8 mouse cellular contexts compared by ENCODE assay signal in genomic region chr11:80141825-80142521, GRCm38 (mm10). TPM values are rescaled to one million over a fixed set of nuclear protein-coding genes. Genes with fewer than 3 reads are reported as not detected.
DNase-seq lines count a peak whose midpoint lies in the region; ATAC-seq lines count a peak whose summit lies in the region.

TSS of gene Tefm (minus strand) at chr11:80142175.

- peak within 1 kb of the TSS; percentile 75 for H3K4me3 ChIP-seq in heart, embryonic 10.5 days
- peak within 1 kb of the TSS; percentile 94 for H3K4me3 ChIP-seq in kidney, embryonic 15.5 days (replicated peaks)

- ATAC-seq in erythroblast, adult 5-6 weeks (replicated peaks; ENCODE audit: low FRiP score, poor library complexity, severe bottlenecking): peak; percentile 87
- ATAC-seq in kidney, embryonic 15.5 days (replicated peaks; ENCODE audit: low FRiP score): peak; percentile 91
- ATAC-seq in monocyte, adult 5-6 weeks (replicated peaks; ENCODE audit: insufficient number of reproducible peaks, low FRiP score, low TSS enrichment, poor library complexity, severe bottlenecking): peak; percentile 85

- peaks cover 11% of the 10 kb centered on the region for H3K4me1 ChIP-seq in heart, embryonic 10.5 days
- H3K4me1 ChIP-seq in kidney, embryonic 15.5 days: peaks cover 17% of the 10 kb centered on the region

- DNase-seq in B cell, adult 2 months: peak; percentile 78 to 79
- peak; percentile 95 for DNase-seq in brain, adult 2 months (ENCODE audit: low read depth, low spot score)
- peak; percentile 94 for DNase-seq in heart, embryonic 10.5 days (ENCODE audit: low spot score)
- peak; percentile 82 for DNase-seq in liver
- peak; percentile 78 to 90 for DNase-seq in spleen, postnatal 4 days (ENCODE audit: low spot score in 2 of 2)

- peak within 1 kb of the TSS; percentile 94 for H3K27ac ChIP-seq in heart, embryonic 10.5 days
- H3K27ac ChIP-seq in kidney, embryonic 15.5 days: peak within 1 kb of the TSS; percentile 96

- H3K36me3 ChIP-seq in heart, embryonic 10.5 days: peaks cover 33% of the 10 kb centered on the region
- H3K36me3 ChIP-seq in kidney, embryonic 15.5 days: peaks cover 28% of the 10 kb centered on the region

- H3K9me3 ChIP-seq in heart, embryonic 10.5 days: no peaks in the 10 kb centered on the region
- no peaks in the 10 kb centered on the region for H3K9me3 ChIP-seq in kidney, embryonic 15.5 days (replicated peaks)

- no peaks in the 10 kb centered on the region for H3K27me3 ChIP-seq in heart, embryonic 10.5 days (ENCODE audit: insufficient read depth, poor library complexity, severe bottlenecking)
- no peaks in the 10 kb centered on the region for H3K27me3 ChIP-seq in kidney, embryonic 15.5 days

- H3K4me2 ChIP-seq in kidney, embryonic 15.5 days: peak within 1 kb of the TSS; percentile 78

- peak within 1 kb of the TSS; percentile 85 for H3K9ac ChIP-seq in kidney, embryonic 15.5 days

- under 1% methylated on average over 40 of the region's 40 CpGs for WGBS in heart, embryonic 10.5 days
- WGBS in kidney, embryonic 15.5 days: under 1% methylated on average over 40 of the region's 40 CpGs

RNA-seq across cellular contexts. Expression of gene Tefm, which starts in this region (rescaled TPM):
- 4.0 and 6.3 TPM in 2 replicates for total RNA-seq in erythroblast, adult 5-6 weeks (2015; ENCODE audit: low replicate concordance)
- total RNA-seq in erythroblast, adult 5-6 weeks (2017; ENCODE audit: low replicate concordance): 0.77 and 1.3 TPM in 2 replicates
- 35.4 and 36.6 TPM in 2 replicates for polyA plus RNA-seq in heart, embryonic 10.5 days (2016; fragmentation: Nextera tagmentation; extraction: Ambion mirVana)
- 36.3 and 36.8 TPM in 2 replicates for polyA plus RNA-seq in kidney, embryonic 15.5 days (2015; fragmentation: Nextera tagmentation; extraction: Ambion mirVana)
- 2.9 to 11.4 TPM (median 5.8 TPM) in 3 replicates for total RNA-seq in monocyte, adult 5-6 weeks (2017)

Comparison
In these comparisons a context has a peak if more than half of its experiments do, and no peak if none do; other contexts are left out.
1. Peak in every context shown above with its lines: DNase-seq, ATAC-seq, H3K4me3 ChIP-seq and H3K27ac ChIP-seq.